Mouse (Mus musculus): ENCODE data around the gene Syne1. TPM values are rescaled to one million over a fixed set of nuclear protein-coding genes. Genes with fewer than 3 reads are reported as not detected.

Syne1 gene
- polyA plus RNA-seq, 1 experiment from 2014 or later = 27.1 TPM

- no peaks in the 10 kb centered on the region for H3K4me1 ChIP-seq (ENCODE audit: control insufficient read depth in 2 of 2, insufficient read depth in 2 of 2, low read length in 2 of 2)
- ATAC-seq (ENCODE audit: insufficient number of reproducible peaks, insufficient read depth, low FRiP score, low read depth) = no peak
- H3K27me3 ChIP-seq (ENCODE audit: control insufficient read depth, insufficient read depth, low read length) = no peaks in the 10 kb centered on the region
- H3K4me3 ChIP-seq (ENCODE audit: control insufficient read depth in 1 of 2, insufficient read depth in 1 of 2, low read depth in 1 of 2, low read length in 2 of 2) = no peak overlapping the region
- 82% methylated on average over 4 of the region's 4 CpGs for WGBS
- no peak overlapping the region for H3K9ac ChIP-seq (ENCODE audit: low read length)
- no peak overlapping the region for H3K4me2 ChIP-seq (ENCODE audit: low read length)
- peaks cover 43% of the 10 kb centered on the region for H3K36me3 ChIP-seq (ENCODE audit: control insufficient read depth, insufficient read depth, low read length)
- H3K27ac ChIP-seq (replicated peaks in 1 of 2; ENCODE audit: control insufficient read depth in 1 of 2, insufficient read depth in 1 of 2, low read depth in 2 of 2, low read length in 2 of 2) = no peak overlapping the region
- H3K9me3 ChIP-seq (ENCODE audit: control insufficient read depth, low read length) = no peaks in the 10 kb centered on the region
These were observed 411.4 kb downstream of the Syne1 start for GRCm38 (mm10) chr10:5139932-5140264.

GRCm38 (mm10) chr10:5139246-5139931, 411.9 kb downstream of the Syne1 start:
- Histone ChIP-seq H3K4me3 (ENCODE audit: control insufficient read depth in 1 of 2, insufficient read depth in 1 of 2, low read depth in 1 of 2, low read length in 2 of 2) (no peak overlapping the region), H3K27ac (replicated peaks in 1 of 2; ENCODE audit: control insufficient read depth in 1 of 2, insufficient read depth in 1 of 2, low read depth in 2 of 2, low read length in 2 of 2) (no peak overlapping the region), H3K4me1 (ENCODE audit: control insufficient read depth in 2 of 2, insufficient read depth in 2 of 2, low read length in 2 of 2) (no peaks in the 10 kb centered on the region), H3K27me3 (ENCODE audit: control insufficient read depth, insufficient read depth, low read length) (no peaks in the 10 kb centered on the region), H3K9ac (ENCODE audit: low read length) (no peak overlapping the region), H3K36me3 (ENCODE audit: control insufficient read depth, insufficient read depth, low read length) (peaks cover 43% of the 10 kb centered on the region), H3K4me2 (ENCODE audit: low read length) (no peak overlapping the region), H3K9me3 (ENCODE audit: control insufficient read depth, low read length) (no peaks in the 10 kb centered on the region)
- 84% methylated on average over 3 of the region's 3 CpGs for WGBS
- ATAC-seq (ENCODE audit: insufficient number of reproducible peaks, insufficient read depth, low FRiP score, low read depth) = no peak

DNA sequence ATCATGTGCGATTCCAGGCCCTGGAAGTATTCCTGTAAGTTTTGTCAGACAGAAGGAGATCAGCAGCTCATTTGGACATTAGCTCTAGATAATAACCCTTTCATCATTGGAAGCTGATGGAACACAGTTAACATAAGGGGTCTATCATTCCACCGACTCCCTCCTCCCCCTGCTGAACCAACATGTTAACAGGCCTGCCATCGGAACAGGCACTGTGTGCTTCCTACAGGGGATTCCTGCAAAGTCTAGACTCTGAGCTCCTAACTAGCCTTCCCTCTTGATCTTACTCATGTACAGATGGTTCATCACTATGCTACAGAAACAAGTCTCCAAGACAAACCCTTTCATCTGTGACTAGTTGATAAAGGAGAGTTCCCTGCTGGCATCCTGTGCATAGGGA, 419.2 kb downstream of the Syne1 start:
- 83% methylated on average over 3 of the region's 3 CpGs for WGBS
- H3K9me3 ChIP-seq (ENCODE audit: control insufficient read depth, low read length) = no peaks in the 10 kb centered on the region
- H3K4me2 ChIP-seq (ENCODE audit: low read length) = no peak overlapping the region
- no peaks in the 10 kb centered on the region for H3K4me1 ChIP-seq (ENCODE audit: control insufficient read depth in 2 of 2, insufficient read depth in 2 of 2, low read length in 2 of 2)
- no peaks in the 10 kb centered on the region for H3K27me3 ChIP-seq (ENCODE audit: control insufficient read depth, insufficient read depth, low read length)
- no peak for ATAC-seq (ENCODE audit: insufficient number of reproducible peaks, insufficient read depth, low FRiP score, low read depth)
- no peak overlapping the region for H3K27ac ChIP-seq (replicated peaks in 1 of 2; ENCODE audit: control insufficient read depth in 1 of 2, insufficient read depth in 1 of 2, low read depth in 2 of 2, low read length in 2 of 2)
- no peak overlapping the region for H3K4me3 ChIP-seq (ENCODE audit: control insufficient read depth in 1 of 2, insufficient read depth in 1 of 2, low read depth in 1 of 2, low read length in 2 of 2)
- H3K36me3 ChIP-seq (ENCODE audit: control insufficient read depth, insufficient read depth, low read length) = peaks cover 26% of the 10 kb centered on the region
- no peak overlapping the region for H3K9ac ChIP-seq (ENCODE audit: low read length)

GRCm38 (mm10) chr10:5130495-5130894, 420.8 kb downstream of the Syne1 start:
- no peaks in the 10 kb centered on the region for H3K9me3 ChIP-seq (ENCODE audit: control insufficient read depth, low read length)
- peaks cover 42% of the 10 kb centered on the region for H3K36me3 ChIP-seq (ENCODE audit: control insufficient read depth, insufficient read depth, low read length)
- no peak overlapping the region for H3K27ac ChIP-seq (replicated peaks in 1 of 2; ENCODE audit: control insufficient read depth in 1 of 2, insufficient read depth in 1 of 2, low read depth in 2 of 2, low read length in 2 of 2)
- H3K4me3 ChIP-seq (ENCODE audit: control insufficient read depth in 1 of 2, insufficient read depth in 1 of 2, low read depth in 1 of 2, low read length in 2 of 2) = no peak overlapping the region
- no peaks in the 10 kb centered on the region for H3K27me3 ChIP-seq (ENCODE audit: control insufficient read depth, insufficient read depth, low read length)
- H3K4me2 ChIP-seq (ENCODE audit: low read length) = no peak overlapping the region
- H3K4me1 ChIP-seq (ENCODE audit: control insufficient read depth in 2 of 2, insufficient read depth in 2 of 2, low read length in 2 of 2) = no peaks in the 10 kb centered on the region
- 77% methylated on average over 1 of the region's 1 CpGs for WGBS
- no peak for ATAC-seq (ENCODE audit: insufficient number of reproducible peaks, insufficient read depth, low FRiP score, low read depth)
- no peak overlapping the region for H3K9ac ChIP-seq (ENCODE audit: low read length)

DNA sequence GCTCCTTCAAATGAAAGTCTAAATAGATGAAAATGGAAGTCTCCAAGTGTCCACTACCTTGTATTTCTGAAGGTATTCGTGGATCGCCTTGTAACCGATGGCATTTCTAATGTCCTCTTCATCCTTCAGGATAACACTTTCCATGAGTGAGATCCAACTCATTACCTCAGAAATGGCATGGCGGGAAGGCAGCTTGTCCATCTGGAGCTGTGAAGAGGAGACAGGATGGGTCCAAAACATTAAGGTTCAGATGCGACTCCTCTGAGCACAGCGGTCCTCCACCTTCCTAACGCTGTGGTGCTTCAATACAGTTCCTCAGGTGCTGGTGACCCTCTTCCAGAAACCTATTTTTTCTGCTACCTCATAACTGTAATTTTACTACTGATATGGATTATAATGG, 426.5 kb downstream of the Syne1 start:
- H3K27ac ChIP-seq (replicated peaks in 1 of 2; ENCODE audit: control insufficient read depth in 1 of 2, insufficient read depth in 1 of 2, low read depth in 2 of 2, low read length in 2 of 2) = no peak overlapping the region
- no peaks in the 10 kb centered on the region for H3K27me3 ChIP-seq (ENCODE audit: control insufficient read depth, insufficient read depth, low read length)
- no peak for ATAC-seq (ENCODE audit: insufficient number of reproducible peaks, insufficient read depth, low FRiP score, low read depth)
- peaks cover 79% of the 10 kb centered on the region for H3K36me3 ChIP-seq (ENCODE audit: control insufficient read depth, insufficient read depth, low read length)
- H3K4me2 ChIP-seq (ENCODE audit: low read length) = no peak overlapping the region
- no peak overlapping the region for H3K9ac ChIP-seq (ENCODE audit: low read length)
- 96% methylated on average over 7 of the region's 7 CpGs for WGBS
- H3K4me1 ChIP-seq (ENCODE audit: control insufficient read depth in 2 of 2, insufficient read depth in 2 of 2, low read length in 2 of 2) = no peaks in the 10 kb centered on the region
- no peaks in the 10 kb centered on the region for H3K9me3 ChIP-seq (ENCODE audit: control insufficient read depth, low read length)
- no peak overlapping the region for H3K4me3 ChIP-seq (ENCODE audit: control insufficient read depth in 1 of 2, insufficient read depth in 1 of 2, low read depth in 1 of 2, low read length in 2 of 2)

- H3K36me3 ChIP-seq (ENCODE audit: control insufficient read depth, insufficient read depth, low read length) = peaks cover 81% of the 10 kb centered on the region
- H3K9ac ChIP-seq (ENCODE audit: low read length) = no peak overlapping the region
- WGBS = 88% methylated on average over 6 of the region's 6 CpGs
- no peak overlapping the region for H3K4me2 ChIP-seq (ENCODE audit: low read length)
- H3K27ac ChIP-seq (replicated peaks in 1 of 2; ENCODE audit: control insufficient read depth in 1 of 2, insufficient read depth in 1 of 2, low read depth in 2 of 2, low read length in 2 of 2) = no peak overlapping the region
- H3K4me3 ChIP-seq (ENCODE audit: control insufficient read depth in 1 of 2, insufficient read depth in 1 of 2, low read depth in 1 of 2, low read length in 2 of 2) = no peak overlapping the region
- no peak for ATAC-seq (ENCODE audit: insufficient number of reproducible peaks, insufficient read depth, low FRiP score, low read depth)
- H3K4me1 ChIP-seq (ENCODE audit: control insufficient read depth in 2 of 2, insufficient read depth in 2 of 2, low read length in 2 of 2) = no peaks in the 10 kb centered on the region
- no peaks in the 10 kb centered on the region for H3K27me3 ChIP-seq (ENCODE audit: control insufficient read depth, insufficient read depth, low read length)
- H3K9me3 ChIP-seq (ENCODE audit: control insufficient read depth, low read length) = no peaks in the 10 kb centered on the region
These were observed 434.6 kb downstream of the Syne1 start for GRCm38 (mm10) chr10:5116720-5117119.

DNA sequence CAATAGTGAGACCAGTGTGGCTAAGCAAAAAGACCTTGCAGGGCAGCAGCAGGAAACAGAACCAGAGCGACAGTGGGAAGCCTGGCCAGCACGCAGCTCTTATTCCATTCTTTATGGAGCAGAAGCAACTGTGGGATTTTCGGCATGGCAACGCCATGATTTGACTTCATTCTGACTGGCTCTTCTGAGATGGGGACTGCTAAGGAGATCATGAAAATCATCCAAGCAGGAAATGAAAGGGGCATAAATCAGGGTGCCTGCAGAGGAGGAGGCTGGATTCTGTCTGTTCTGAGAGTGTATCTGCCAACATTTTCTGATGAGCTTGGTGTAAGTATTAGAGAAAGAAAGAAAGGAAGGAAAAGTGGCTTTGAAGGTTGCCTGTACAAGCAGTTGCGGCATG, 435.1 kb downstream of the Syne1 start:
- no peaks in the 10 kb centered on the region for H3K9me3 ChIP-seq (ENCODE audit: control insufficient read depth, low read length)
- H3K9ac ChIP-seq (ENCODE audit: low read length) = no peak overlapping the region

DNA sequence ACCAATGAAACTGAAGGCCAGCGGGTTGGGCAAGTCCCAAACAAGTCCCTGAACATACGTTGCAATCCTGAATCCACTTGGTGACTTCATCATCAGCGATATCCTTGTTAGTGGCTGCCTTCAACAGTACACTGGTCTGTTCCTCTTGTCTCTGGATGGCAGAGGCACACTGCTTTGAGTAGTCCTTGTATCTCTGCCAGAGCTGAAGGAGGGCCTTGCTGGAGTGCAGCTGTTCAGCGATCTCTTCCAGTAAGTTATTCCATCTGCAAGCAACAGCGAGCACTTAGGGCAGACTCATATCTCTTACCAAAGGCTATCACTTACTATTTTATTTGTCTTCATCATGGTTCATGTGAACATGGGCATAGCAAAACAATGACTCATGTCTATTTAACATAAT, 440.5 kb downstream of the Syne1 start:
- no peak for ATAC-seq (ENCODE audit: insufficient number of reproducible peaks, insufficient read depth, low FRiP score, low read depth)
- Histone ChIP-seq H3K36me3 (ENCODE audit: control insufficient read depth, insufficient read depth, low read length) (peaks cover 89% of the 10 kb centered on the region), H3K4me1 (ENCODE audit: control insufficient read depth in 2 of 2, insufficient read depth in 2 of 2, low read length in 2 of 2) (no peaks in the 10 kb centered on the region), H3K4me2 (ENCODE audit: low read length) (no peak overlapping the region), H3K27ac (replicated peaks in 1 of 2; ENCODE audit: control insufficient read depth in 1 of 2, insufficient read depth in 1 of 2, low read depth in 2 of 2, low read length in 2 of 2) (no peak overlapping the region), H3K9me3 (ENCODE audit: control insufficient read depth, low read length) (no peaks in the 10 kb centered on the region), H3K27me3 (ENCODE audit: control insufficient read depth, insufficient read depth, low read length) (no peaks in the 10 kb centered on the region), H3K4me3 (ENCODE audit: control insufficient read depth in 1 of 2, insufficient read depth in 1 of 2, low read depth in 1 of 2, low read length in 2 of 2) (no peak overlapping the region), H3K9ac (ENCODE audit: low read length) (no peak overlapping the region)
- 78% methylated on average over 5 of the region's 5 CpGs for WGBS

More for the DNA sequence above, 435.1 kb downstream of the Syne1 start:
- no peaks in the 10 kb centered on the region for H3K4me1 ChIP-seq (ENCODE audit: control insufficient read depth in 2 of 2, insufficient read depth in 2 of 2, low read length in 2 of 2)
- no peaks in the 10 kb centered on the region for H3K27me3 ChIP-seq (ENCODE audit: control insufficient read depth, insufficient read depth, low read length)
- H3K4me2 ChIP-seq (ENCODE audit: low read length) = no peak overlapping the region
- WGBS = 91% methylated on average over 5 of the region's 5 CpGs
- no peak overlapping the region for H3K27ac ChIP-seq (replicated peaks in 1 of 2; ENCODE audit: control insufficient read depth in 1 of 2, insufficient read depth in 1 of 2, low read depth in 2 of 2, low read length in 2 of 2)
- no peak for ATAC-seq (ENCODE audit: insufficient number of reproducible peaks, insufficient read depth, low FRiP score, low read depth)
- H3K36me3 ChIP-seq (ENCODE audit: control insufficient read depth, insufficient read depth, low read length) = peaks cover 80% of the 10 kb centered on the region
- no peak overlapping the region for H3K4me3 ChIP-seq (ENCODE audit: control insufficient read depth in 1 of 2, insufficient read depth in 1 of 2, low read depth in 1 of 2, low read length in 2 of 2)

Measured in heart, embryonic 14.5 days (tissue).